Mouse (Mus musculus) cerebellum, adult (tissue): ENCODE measurements at regions not wholly inside any gene's neighbourhood (a gene's known extent, or its start where the extent isn't known, plus 50 kb on each side); places are given as distances from the start of the nearest gene placed in this dataset.

ENCODE experiments used
- ATAC-seq: cut with Nextera tagmentation; 2 replicates; pipeline ENCODE4 v1.9.2; 2017; ENCODE audit warnings: mild to moderate bottlenecking, moderate library complexity, mixed read lengths; ENCODE audit not compliant: insufficient number of reproducible peaks, low FRiP score, low TSS enrichment

DNA sequence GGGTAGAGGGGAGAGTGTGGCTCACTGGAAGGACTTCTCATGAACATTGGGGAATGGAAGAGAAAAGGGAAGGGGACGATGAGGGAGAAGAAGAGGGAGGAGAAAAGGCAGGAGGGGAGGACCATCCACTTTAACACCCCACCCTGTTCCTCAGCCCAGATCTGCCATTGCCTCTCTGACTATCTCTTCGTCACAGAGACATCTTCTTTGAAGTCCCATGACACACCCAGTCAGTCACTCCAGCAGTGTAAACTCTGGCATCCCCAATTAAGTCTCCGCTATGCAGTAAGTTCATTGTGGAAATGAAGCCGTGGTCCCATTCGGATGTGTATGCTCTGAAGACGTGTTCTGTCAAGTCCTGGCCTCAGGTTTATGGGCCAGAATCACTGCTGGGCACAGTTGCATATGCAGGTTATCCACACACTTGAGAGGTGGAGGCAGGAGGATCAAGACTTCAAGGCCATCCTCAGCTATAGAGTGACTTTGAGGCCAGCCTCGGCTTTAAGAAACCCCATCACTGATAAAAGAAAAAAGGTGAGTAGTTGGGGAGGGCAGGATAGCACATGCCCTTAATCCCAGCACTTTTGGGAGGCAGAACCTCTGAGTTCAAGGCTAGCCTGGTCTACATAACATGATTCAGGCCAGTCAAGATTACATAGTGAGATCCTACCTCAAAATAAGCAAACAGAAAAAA is 141.0 kb upstream of the Med13l start:
- ATAC-seq = no peak

DNA sequence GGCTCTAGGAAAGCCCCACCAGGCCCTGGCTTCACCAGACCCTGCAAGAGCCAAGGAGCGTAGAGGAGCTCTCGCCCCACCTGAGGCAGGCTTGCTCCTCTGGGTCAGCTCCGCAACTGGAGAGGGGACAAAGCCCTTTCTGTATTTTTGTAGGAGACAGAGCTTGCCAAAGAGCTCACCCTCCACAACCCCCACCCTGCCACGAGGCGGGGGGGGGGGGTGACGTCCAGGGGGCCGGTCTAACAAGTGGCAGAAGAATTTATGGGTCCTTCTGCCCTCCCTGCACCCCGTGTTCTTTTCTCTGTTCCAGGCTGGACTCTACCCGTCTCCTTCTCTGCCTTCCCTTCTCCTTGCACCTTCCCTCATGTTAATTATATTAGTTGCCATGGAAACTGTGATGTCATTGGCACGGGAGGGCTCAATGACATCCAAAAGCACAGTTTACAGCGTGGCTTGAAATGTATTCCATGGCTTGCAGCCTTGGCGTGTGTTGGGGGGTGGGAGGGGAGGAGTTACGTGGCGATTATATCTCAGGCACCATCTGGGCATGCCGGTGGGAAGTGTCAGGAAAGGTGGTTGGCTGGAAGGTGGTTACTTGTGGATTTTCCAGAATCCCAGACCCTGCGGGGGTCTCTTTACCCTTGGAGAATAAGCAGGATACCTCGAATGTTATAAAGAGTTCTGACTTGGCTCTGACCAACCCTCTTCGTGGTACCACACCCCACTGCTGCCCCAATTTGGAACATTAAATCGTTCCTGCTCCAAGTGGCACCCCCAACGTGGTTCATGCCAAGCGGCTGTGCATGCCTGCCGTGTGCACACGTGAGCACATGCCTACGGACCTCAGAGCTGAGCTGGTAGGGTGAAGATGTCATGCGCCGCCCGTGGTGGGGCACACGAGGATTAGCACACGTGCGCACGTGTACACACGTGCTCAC is 138.3 kb upstream of the Med13l start:
- 0 out of 2 replicates have a peak, but pooled peaks have one; percentile 22 for ATAC-seq

GRCm38 (mm10) chr5:118424177-118424576 is 136.3 kb upstream of the Med13l start:
- ATAC-seq = no peak

- ATAC-seq = no peak
Measured at GRCm38 (mm10) chr5:118424764-118425568, 135.5 kb upstream of the Med13l start.

DNA sequence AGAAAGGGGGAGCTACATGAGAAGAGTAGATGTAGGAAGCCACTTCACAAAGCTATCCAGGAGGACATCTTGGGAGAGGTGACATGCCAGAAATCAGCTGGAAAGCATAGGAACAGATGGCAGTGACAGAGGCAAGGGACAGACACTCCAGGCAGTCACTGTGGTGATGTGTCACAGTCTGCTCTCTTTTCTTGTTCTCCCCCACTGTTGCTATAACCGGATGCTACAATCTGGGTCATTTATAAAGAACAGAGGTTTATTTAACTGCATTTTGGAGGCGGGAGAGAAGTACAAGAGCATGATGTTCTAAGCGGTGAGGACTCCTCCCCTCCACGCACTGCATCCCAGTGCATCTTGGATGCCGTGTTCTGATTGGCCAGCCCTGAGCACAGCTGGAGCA is 133.8 kb upstream of the Med13l start:
- ATAC-seq = no peak

DNA sequence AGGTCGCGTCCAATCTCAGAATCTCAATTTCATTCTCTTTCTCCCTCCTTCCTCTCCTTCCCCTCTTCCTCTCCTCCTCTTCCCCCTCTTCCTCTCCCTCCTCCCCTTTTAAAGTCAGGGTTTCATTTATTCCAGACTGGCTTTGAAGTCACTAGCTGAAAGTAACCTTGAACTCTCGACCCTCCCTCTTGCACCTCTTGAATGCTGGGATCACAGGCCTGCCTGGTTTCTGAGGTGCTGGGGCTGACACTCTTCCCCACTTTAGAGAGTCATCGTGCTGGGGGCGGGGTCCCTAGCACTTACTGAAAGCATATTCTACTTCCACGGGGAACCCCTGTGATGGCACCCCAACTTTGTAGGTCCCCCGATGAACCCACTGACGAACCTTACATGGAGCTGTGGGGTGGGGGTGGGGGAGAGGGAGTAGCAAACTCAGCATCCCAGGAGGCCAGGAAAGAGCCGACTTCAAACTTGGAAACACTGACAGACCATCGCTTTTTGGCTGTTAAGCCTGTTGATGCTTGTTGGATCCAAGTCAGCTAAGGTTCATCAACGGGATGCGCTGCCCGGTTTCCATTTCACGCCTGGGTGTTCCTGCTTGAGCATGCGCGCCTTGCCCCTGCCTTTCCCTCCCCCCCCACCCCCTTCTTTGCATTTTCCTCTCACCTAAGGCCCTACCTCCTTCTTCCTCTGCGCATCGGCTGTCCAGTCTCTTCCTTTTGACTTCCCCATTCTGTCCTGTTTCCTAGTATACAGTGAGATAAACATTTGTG is 132.0 kb upstream of the Med13l start:
- ATAC-seq = no peak

- ATAC-seq = no peak
Measured at GRCm38 (mm10) chr5:118433599-118433998, 126.9 kb upstream of the Med13l start.

DNA sequence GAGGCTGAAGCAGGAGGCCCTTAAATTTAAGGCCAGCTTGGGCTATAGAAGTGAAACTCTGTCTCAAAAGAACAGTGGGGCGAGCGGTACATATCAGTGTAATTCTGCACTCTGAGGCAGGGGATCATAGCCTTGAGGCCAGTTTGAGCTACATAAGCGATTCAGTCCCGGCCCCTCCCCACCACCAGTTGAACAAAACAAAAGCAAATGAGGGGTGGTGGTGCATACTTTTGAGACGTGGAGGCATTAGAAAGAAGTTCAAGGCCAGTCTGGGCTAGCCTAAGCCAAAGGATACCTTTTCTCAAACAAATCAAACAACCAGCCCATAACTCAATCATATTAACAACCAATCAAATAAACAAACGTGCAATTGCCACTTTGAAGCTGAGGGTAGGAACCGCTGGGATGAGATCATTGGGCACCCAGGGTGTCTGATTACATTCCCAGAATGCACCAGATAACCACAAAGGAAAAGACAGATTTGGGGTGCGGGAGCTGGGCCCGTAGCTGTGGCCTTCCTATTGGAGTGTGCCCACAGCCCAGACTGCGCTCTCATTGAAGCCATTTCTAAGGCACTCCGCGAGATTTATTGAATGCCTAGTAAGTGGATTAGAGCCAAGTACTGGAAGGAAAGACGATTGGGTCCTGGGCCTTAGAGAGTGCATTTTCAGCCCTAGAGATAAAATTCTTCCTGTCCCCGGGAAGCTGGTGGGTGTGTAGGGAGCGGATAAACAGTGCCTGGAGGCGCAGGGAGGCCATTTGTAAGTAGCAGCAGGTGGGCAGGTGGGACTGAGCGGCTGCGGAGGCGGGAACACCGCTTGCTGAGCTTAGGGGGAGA is 125.5 kb upstream of the Med13l start:
- no peak for ATAC-seq

GRCm38 (mm10) chr5:118435556-118435950 is 124.9 kb upstream of the Med13l start:
- no peak for ATAC-seq

- no peak for ATAC-seq
Measured at GRCm38 (mm10) chr5:118436035-118436434, 124.4 kb upstream of the Med13l start.

DNA sequence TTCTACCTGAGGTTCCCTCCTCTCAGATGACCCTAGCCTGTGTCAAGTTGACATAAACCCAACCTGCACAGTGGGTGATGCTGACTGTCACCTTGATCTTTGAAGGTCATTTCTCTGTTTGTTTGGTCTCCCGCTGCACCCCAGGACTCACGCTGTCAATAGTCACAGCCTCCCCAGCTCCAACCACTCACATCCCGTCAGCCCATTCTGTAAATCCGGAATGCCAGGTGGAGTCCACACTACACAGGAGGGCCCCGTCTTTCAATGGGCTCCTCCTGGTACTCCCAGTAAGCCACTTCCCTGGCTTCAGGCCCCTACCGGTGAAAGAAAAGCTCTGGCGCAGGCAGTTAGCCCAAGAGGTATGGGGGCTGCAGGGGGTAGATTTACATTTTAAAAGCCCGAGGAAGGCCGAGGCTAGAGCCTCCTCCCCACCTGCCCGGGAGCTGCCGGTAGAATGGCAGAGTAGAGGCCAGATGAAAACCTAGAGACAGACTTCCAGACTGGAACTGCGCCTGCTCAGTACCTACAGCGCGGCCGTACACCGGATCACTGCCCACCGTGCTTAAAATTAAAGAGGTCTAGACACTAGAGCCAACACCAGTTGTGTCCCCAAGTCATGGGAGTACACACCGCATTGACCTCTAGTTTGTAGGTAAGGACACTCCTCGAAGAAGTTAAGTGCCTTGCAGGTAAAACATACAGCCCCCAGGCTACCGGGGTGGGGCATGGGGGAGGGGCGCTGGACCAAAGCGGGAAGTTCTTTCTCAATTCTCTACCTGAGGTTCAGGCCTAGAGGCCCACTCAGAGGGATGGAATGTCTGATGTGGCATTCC is 123.8 kb upstream of the Med13l start:
- no peak for ATAC-seq

DNA sequence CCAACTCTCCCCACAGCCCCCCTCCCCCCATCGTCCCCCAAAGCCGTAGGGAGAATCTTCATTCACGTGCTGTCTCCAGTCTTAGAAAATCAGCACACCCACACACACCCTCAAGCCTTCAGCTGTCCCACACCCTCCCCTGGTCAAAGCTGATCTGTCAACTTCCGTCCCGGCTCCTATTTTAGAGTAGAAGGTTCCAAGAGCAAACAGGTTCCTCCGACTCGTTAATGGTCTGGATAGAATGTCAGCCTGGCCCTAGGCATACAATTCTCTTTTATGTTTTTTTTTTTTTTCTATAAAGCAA is 123.2 kb upstream of the Med13l start:
- ATAC-seq = no peak

GRCm38 (mm10) chr5:118438016-118438415 is 122.5 kb upstream of the Med13l start:
- no peak for ATAC-seq

GRCm38 (mm10) chr5:118444538-118445251 is 115.8 kb upstream of the Med13l start:
- ATAC-seq = no peak

DNA sequence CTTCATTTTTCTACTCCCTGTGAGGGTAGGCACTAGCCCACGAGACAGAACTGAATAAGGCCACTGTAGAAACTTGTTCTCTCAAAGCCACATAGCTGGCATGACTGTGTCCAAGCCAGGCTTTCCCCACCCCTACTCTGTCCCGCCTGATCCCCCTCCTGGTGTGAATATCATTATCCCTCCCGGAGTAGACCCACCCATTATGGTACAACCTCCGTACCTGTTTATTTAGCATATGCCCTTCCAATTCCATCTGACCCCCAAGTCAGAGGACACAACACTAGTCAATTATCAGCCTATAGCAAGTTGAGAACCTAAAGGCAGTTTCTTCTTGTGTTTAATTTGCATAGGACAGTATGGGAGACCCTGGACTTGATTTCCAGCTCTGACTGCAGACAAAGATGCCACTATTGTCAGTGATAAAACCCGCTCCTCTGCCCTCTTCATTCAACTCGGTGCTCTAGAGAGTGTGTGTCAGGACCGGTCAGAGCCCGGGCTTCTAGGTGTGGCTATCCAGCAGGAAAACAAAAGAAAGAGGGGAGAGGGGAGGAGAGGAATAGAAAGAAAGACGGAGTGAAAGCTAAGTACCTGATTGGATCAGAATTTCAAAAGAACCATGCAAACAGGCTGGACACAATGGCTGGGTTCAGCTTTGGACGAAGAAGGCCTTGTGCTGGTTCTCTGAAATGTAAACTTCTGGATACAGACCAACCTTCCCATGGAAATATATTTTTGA is 115.1 kb upstream of the Med13l start:
- ATAC-seq = no peak

- no peak for ATAC-seq
Measured at GRCm38 (mm10) chr5:118445988-118446280, 114.5 kb upstream of the Med13l start.

DNA sequence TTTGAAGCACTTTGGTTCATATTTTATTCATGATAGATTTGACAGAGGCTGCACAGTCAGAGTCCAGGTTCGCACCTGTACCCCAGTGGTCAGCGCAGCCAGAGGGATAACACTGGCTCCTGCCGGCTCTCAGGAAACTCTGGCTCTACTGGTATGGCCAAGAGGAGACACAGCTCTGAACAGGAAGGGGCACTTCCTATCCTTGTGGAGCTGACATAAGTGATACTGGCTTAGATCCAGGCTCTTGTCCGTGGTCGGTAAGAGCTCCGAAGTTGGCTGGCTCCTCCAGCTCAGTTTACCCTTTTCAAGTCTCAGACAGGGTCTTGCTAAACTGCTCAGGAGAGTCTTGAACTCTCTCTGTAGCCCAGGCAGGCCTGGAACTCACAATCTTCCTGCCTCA is 113.6 kb upstream of the Med13l start:
- no peak for ATAC-seq
